Mouse (Mus musculus) E14TG2a.4 (cell line): Measurements from ENCODE around the gene Rab5b.

Source experiments
- H3K27me3 ChIP-seq: 2 replicates; pipeline ENCODE4 v1.6.1; 2014; ENCODE audit warnings: low read length, control low read depth; ENCODE audit not compliant: insufficient read depth
- H3K36me3 ChIP-seq: 2 replicates; pipeline ENCODE4 v1.6.1; 2014; ENCODE audit warnings: low read length, control low read depth; ENCODE audit not compliant: insufficient read depth
- H3K4me1 ChIP-seq: replicated peaks from 2 replicates; pipeline ENCODE4 v1.6.1; 2014; ENCODE audit warnings: low read depth, low read length, control low read depth
- H3K4me3 ChIP-seq: replicated peaks from 2 replicates; pipeline ENCODE4 v1.5.1; 2014; ENCODE audit warnings: mild to moderate bottlenecking, low read length
- H3K9me3 ChIP-seq: 2 replicates; pipeline ENCODE4 v1.6.1; 2014; ENCODE audit warnings: low read length, control low read depth
- CTCF ChIP-seq: conservative IDR thresholded peaks from 2 replicates; pipeline ENCODE4 v1.5.1; 2014; ENCODE audit warnings: low read length
- NANOG ChIP-seq: IDR thresholded peaks from 2 replicates; pipeline ENCODE4 v1.6.1; 2014; ENCODE audit warnings: borderline replicate concordance, low read length, mixed read lengths
- POU5F1 ChIP-seq: IDR thresholded peaks from 2 replicates; pipeline ENCODE4 v1.6.1; 2014; ENCODE audit warnings: low read length, borderline replicate concordance

Gene Rab5b

DNA sequence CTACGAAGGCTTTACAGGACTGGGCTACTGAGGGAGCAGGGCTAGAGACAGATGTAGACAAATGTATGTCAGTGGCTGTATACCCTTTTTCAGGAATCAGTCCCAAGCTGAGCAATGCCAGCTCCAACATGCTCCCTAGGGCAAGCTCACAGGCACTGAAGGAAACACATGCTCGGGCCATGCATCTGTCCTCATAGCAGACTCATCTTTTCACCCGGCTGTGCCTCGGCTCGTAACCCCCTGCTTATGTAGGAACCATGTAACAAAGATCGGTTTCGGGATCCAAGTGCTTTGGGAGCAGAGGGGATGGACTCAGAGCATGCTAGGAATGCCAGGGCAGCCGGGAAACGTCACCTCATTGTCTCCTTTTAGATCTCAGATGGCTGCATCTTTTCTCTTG is 36.6 kb downstream of the Rab5b start:
- Histone ChIP-seq H3K36me3 (no peaks in the 10 kb centered on the region), H3K4me3 (no peak overlapping the region), H3K4me1 (peaks cover 34% of the 10 kb centered on the region), H3K27me3 (no peaks in the 10 kb centered on the region), H3K9me3 (no peaks in the 10 kb centered on the region)
- TF ChIP-seq POU5F1 (no peak), NANOG (no peak), CTCF (no peak)

DNA sequence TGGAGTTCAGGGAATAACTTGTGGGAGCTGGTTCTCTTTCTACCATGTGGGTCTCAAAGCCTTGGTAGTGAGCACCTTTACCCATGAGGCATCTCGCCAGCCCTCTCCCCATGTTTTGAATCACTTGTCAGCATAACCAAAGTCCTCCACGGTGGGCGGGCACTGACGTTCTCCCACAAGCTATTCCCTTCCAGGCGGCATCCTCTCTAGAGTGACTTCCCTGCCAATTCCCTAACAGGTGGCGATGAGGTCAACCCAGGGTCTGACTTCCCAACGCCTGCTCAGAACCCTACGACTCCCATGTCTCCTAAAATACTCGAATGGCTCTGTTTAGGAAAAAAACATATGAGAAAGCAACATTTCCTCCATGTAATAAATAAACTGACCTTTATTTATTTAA is 38.2 kb downstream of the Rab5b start:
- no peaks in the 10 kb centered on the region for H3K9me3 ChIP-seq
- TF ChIP-seq NANOG, result no peak
- no peak for TF ChIP-seq CTCF
- TF ChIP-seq POU5F1, result no peak
- no peaks in the 10 kb centered on the region for H3K36me3 ChIP-seq
- no peaks in the 10 kb centered on the region; the same call in 1 of the 2 replicates for H3K27me3 ChIP-seq
- H3K4me1 ChIP-seq, result peaks cover 34% of the 10 kb centered on the region
- no peak overlapping the region for H3K4me3 ChIP-seq

DNA sequence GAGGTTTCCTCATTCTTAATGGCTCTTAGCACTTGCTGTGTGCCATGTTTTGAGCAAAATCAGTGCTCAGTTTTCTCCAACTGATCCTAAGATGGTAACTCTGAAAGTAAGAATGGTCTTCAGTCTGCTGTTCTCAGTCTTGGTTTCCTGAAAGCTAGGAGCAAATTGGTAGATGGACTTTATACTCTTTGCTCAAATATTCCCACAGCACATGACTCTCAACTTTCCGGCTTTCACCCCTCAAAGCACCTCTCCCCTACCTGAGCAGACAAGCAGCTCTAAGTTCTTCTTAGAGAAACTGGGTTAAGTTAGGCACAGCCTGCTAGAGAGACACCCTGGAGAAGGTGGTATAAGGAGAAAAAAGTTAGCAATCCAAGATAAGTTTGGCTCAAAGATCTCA is 39.3 kb downstream of the Rab5b start:
- no peaks in the 10 kb centered on the region for H3K36me3 ChIP-seq
- TF ChIP-seq CTCF (no peak), POU5F1 (no peak), NANOG (no peak)
- no peaks in the 10 kb centered on the region; the same call in 1 of the 2 replicates for H3K27me3 ChIP-seq
- H3K4me1 ChIP-seq, result peaks cover 34% of the 10 kb centered on the region
- no peaks in the 10 kb centered on the region for H3K9me3 ChIP-seq
- H3K4me3 ChIP-seq, result no peak overlapping the region

DNA sequence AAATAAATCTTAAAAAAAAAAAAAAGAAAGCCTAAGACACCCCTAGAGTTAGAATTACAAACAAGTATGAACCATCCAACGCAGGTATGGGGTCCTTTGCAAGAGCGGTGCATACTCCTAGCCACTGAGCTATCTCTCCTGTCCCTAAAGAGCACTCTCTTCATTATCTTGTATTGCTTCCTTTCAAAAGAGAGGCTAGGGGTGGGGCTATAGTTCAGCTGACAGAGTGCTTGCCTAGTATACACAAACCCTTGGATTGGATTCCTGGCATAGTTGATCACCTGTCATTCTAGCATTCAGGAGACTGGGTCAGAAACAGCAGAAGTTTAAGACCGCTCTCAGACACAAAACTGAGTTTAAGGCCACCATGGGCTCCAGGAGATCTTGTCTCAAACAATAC is 40.8 kb downstream of the Rab5b start:
- Histone ChIP-seq H3K4me1 (peaks cover 37% of the 10 kb centered on the region), H3K9me3 (no peaks in the 10 kb centered on the region), H3K4me3 (no peak overlapping the region), H3K27me3 (no peaks in the 10 kb centered on the region; the same call in 1 of the 2 replicates), H3K36me3 (no peaks in the 10 kb centered on the region)
- TF ChIP-seq CTCF, result no peak
- TF ChIP-seq POU5F1, result no peak
- no peak for TF ChIP-seq NANOG

DNA sequence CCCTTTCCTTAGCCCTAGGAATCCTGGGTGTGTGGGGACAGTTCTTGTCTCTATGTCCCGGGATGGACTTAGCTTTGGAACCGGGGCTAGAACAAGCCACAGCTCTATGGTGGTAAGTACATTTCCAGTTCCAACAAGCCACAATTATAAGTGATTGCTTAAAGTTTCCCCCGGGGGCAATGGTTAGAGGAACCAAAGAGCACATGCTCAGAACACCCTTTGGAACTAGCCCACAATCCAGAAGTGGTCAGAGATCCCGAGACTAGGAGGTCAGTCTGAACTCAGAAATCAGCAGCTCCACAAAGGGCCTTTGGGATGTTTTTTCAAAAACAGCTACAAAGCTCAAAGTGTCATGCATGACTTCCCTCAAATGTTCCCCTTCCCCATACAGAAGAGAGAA is 42.2 kb downstream of the Rab5b start:
- no peak overlapping the region for H3K4me3 ChIP-seq
- peaks cover 30% of the 10 kb centered on the region for H3K4me1 ChIP-seq
- TF ChIP-seq NANOG, result no peak
- no peak for TF ChIP-seq CTCF
- no peak for TF ChIP-seq POU5F1
- no peaks in the 10 kb centered on the region for H3K36me3 ChIP-seq
- no peaks in the 10 kb centered on the region for H3K9me3 ChIP-seq
- no peaks in the 10 kb centered on the region; the same call in 1 of the 2 replicates for H3K27me3 ChIP-seq

DNA sequence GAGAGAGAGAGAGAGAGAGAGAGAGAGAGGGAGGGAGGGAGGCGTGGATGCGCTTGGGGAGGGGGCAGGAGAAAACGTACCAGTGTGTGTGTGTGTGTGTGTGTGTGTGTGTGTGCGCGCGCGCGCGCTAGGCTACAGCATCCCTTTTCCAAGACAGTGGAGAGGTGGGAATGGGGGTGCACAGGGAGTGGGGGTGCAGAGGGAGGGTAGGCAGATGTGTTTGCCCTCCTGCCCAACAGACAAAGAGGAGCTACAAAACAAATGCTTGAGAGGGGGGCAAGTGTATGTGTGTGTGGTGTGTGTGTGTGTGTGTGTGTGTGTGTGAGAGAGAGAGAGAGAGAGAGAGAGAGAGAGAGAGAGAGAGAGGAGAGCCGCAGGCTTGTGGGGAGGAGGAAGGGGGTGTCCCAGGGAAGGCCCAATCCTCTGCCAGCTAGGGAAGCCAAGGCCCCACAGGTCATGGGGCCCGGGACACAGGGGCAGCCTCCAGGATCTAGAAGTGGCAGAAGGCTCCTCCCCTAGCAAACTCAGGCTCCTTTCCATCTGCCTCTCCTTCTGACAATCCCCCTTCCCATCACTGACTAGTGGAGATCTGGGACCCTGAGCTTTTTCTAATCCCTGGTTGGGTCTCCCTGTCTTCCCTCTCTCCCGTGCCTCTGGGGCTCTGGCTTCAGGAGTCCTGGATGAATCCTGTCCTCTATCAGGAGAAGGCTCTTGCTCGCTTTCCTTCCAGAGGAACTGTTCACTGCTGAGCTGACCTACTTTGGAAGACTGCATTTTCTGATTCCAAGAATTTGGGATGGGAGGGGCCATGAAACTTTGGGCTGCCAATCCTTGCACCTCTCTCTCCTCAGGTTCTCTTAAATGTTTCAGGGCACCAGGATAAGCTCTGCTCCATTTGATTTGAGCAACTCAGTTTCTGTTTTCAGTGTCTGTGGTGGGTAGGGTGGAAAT is 49.6 kb downstream of the Rab5b start:
- Histone ChIP-seq H3K36me3 (no peaks in the 10 kb centered on the region), H3K4me1 (peaks cover 42% of the 10 kb centered on the region), H3K4me3 (0 out of 2 replicates have a peak overlapping the region, but pooled peaks have one; percentile 29), H3K27me3 (peaks cover 58% of the 10 kb centered on the region), H3K9me3 (no peaks in the 10 kb centered on the region)
- TF ChIP-seq NANOG (no peak), CTCF (no peak), POU5F1 (no peak)

DNA sequence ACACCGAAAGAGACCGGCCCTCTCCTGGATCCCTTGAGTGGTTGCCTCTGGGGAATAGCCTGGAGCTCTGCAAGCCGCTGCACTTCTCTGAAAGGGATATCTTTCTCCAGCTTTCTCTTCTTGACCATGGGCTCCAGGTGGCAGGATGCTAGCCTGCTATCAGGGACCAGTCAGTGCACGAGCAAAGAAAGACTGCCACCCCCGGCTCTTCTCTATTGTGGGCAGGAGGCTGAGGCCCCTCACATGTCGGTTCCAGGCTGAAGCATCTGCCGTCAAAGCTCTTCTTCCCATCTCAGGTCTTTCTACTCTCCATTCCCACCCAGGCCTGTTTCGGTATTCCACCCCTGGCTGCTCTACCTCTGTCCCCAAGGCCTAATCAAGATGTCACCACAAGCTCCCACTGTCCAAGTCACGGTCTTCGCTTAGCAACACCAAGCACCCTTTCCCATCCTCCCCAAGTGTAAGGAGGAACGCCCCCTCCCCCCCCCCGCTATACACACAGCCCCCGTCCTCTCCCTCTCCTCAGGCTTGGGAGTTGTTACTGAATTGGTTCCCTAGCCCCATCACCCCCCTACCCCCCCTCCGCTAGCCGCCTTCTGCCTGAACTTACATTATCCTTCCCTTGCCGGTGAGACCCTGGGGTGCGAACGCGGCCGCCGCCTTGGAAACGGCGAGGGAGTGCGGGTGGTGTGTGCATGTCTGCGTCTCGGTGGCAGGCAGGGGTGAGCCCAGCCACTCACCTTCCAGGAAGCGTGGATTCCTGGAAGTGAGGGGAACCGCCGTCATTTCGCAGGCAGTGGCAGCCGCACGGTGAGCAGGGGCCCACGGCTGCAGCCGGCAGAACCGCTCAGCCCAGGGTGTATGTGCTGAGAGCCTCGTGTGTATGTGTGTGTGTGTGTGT is 50.7 kb downstream of the Rab5b start, which contains the start of gene Ikzf4:
TSS of gene Ikzf4 (minus strand) at position 881 of the 901 bp plus-strand sequence.
- Histone ChIP-seq H3K36me3 (no peaks in the 10 kb centered on the region), H3K4me3 (peak within 1 kb of the TSS; percentile 67), H3K4me1 (peaks cover 52% of the 10 kb centered on the region), H3K9me3 (no peaks in the 10 kb centered on the region), H3K27me3 (peaks cover 68% of the 10 kb centered on the region)
- TF ChIP-seq NANOG (no peak), CTCF (no peak), POU5F1 (no peak)

DNA sequence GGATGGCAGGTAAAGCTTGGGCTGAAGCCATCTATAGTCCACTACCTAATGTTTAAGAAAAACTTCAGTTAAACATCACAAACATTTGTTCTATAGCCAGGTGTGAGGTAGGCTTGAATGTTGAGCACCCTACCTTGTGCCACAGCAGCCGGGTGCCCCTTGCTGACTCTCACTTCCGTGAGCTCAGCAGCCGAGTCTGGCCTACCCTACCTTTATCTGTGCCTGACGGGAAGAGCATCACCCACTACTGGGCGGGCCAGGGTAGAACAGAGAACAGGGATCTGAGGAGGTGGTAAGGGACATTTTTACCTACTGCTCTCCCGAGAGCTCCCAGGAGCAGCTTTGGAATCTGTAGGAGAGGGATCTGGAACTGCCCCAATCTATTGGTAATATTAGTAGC is 53.3 kb downstream of the Rab5b start:
- TF ChIP-seq CTCF (no peak), NANOG (no peak), POU5F1 (no peak)
- H3K4me3 ChIP-seq, result no peak overlapping the region
- no peaks in the 10 kb centered on the region for H3K36me3 ChIP-seq
- peaks cover 83% of the 10 kb centered on the region for H3K27me3 ChIP-seq
- peaks cover 62% of the 10 kb centered on the region for H3K4me1 ChIP-seq
- H3K9me3 ChIP-seq, result no peaks in the 10 kb centered on the region
